Mouse (Mus musculus) mouse embryonic stem cell (cell line): ENCODE data around the gene Cfl2.
"Not testable (repeated sequence)": the region's sequence is repeated elsewhere in the genome, so short reads cannot be mapped to it uniquely, and the experiment has no call there.

Experiments used
- in situ Hi-C, 2 experiments: fragments of 300-500 bp; cut with MboI; formaldehyde crosslinking; loops; 1 replicate in 1 of 2; 3 replicates in 1 of 2; pipeline ENCODE4 v1.14.3; 2019 to 2020; ENCODE audit warnings: low sequenced_read_pairs in 2 of 2, low pct_unique_long_range_greater_than_20kb in 1 of 2, mixed read lengths in 1 of 2; ENCODE audit not compliant: unreplicated experiment in 1 of 2

The Cfl2 gene

DNA sequence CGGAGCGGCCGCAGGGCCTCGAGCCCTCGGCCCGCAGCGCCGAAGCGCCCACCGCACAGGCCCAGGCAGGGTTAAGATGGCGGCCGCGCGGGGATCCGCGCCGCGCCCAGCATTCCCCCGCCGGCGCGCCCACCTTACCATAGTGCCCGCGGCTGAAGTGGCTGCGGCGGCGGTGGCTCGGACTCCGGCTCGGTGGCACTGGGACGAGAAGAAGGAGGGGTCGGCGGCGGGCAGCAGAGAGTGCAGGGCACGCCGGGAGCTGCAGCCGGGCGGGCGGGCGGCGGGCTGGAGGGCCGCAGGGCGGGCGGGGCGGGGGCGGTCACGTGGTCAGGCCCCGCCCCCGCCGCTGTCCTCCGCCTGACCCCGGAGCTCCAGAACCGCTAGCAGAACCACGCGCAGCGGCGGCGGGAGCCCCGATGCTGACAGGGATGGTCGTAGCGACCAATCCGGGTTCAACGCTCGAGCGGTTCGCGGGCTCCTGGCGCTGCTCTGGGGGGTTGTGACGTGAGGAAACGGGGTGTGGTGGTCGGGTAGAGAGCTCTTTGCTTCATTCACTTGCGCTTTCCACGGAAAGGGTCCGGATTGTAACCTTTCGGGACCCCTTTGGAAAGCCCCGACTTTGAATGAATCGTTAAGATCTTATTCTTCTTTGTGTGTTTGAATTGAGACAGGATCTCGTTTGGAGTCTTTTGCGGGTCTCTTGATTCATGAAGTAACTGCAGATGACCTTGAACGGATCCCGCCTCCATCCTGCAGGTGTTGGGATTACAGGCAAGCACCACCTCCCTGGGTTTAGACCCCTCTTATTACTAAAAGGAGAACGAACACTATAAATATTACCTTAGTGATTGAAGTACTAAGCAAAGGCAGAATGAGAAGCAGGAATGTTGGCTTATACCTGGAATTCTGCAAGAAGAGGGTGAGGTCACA lies at the start of gene Cfl2:
Cfl2 (minus strand) TSS at position 272 of the 930 bp plus-strand sequence.
- in situ Hi-C loops = no loop called here

DNA sequence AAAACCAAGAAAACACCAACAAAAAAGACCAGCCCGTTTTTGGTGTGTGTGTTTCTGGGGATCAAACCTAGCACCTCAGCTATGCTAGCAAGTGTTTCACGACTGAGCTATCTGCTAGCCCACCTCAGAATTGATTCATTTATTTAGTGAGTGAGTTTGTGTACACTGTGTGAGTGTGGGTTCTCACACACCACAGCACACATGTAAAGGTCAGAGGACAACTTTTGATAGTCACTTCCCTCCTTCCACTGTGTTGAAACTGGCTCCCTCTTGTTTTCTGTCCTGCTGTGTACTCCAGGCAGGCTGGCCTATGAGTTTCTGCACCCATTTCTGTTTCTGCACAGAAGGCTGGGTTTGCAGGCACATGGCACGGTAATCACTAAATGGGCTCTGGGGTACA lies 47.7 kb upstream of the Cfl2 start:
- in situ Hi-C loops = no loop called here

DNA sequence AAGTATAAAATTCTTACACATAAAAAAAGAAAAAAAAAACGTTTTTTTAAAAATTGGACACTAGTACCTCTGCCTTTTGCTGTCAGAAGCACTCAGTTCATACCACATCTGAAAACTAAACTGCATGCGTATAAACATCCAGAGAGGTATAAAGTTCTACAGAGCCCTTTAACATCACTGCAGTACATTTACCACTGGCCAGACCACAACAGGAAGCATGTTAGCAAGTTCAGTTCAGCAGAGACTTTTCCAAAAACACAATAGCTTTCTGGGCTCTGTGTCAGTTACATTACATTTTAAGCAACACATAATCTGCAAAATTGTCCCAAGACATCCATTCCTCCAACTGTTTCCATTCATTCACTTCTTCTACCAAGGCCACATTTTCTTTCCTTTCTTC lies 29.9 kb upstream of the Cfl2 start:
- in situ Hi-C loops = not testable (repeated sequence)

DNA sequence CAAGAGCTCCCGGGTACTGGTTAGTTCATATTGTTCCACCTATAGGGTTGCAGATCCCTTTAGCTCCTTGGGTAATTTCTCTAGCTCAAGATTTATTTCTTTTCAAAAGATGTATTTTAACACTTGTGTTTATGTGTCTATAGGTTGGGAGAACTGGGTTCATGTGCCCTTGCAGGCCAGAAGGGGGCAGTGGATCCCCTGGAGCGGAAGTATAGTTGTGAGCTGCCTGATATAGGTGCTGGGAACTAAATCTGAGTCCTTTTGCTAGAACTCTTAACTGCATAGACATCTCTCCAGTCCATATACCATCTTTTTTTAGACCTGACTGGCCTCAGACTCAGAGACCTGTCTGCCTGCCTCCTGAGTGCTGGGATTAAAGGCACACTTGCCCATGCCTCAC lies 27.7 kb upstream of the Cfl2 start:
- in situ Hi-C loops = no loop called here

DNA sequence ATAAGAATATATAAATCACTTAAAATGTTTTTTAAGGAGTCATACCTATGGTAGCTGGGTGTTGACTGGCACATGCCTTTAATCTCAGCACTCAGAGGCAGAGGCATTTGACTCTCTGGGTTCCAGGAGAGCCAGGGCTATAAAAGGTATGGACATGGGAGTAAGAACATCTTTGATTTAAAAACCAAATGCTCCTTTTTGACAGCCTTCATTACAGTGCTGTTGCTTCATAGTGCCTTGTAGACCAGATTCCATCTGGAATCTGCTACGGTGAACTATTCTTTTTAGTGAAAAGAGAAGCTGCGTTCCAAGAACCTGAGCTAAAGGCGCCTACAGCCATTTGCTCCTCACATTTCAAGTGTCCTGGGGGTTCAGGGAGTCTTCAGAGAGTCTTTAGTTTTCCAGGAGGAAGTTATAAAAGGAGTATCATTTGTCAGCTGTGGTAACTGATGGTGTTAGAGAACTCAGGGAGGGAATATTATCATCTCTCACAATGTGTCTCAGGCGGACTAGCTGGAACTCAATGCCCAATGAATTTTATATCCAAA lies 25.0 kb upstream of the Cfl2 start:
- in situ Hi-C loops = loop anchor here in 1 of 2 experiments (10.0 kb wide), 1 partner anchor 53 kb away; no protein-coding TSS in a partner anchor

DNA sequence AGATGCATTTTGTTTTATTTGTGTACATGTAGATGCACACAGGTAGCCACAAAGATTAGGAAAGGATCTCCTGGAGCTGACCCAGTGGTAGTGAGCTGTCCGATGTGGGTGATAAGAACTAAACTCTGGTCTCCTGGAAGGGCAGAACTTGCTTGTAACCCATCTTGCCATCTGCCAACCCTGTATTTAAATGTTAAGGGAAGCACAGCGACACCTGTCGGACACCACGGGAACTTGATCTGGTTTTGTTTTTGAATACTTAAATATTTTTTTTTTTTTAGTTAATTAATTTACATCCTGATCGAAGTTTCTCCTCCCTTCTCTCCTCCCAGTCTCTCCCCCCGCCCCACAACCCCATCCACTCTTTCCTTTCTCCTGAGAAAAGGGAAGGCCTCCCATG lies 17.0 kb upstream of the Cfl2 start:
- in situ Hi-C loops = loop anchor here in 1 of 2 experiments (10.0 kb wide), 1 partner anchor 45 kb away; no protein-coding TSS in a partner anchor

DNA sequence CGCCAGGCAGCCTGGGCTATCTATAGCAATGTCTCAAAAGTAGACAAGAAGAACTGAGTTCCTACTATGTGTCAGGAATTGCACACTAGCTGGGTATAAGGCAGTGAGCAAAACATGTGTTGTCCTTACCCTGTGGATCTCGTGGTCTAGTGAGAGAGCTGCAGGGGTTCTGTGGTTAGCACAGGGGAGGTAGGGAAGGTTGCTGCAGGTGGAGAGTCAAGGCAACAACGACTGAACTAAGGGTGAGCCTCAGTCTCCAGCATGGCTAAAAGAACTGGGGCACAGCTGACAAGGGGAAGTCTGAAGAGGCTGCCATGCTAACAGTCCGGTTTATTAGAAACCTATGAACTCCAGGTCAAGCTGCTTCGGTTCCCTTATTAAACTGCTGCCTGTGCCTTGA lies 16.5 kb upstream of the Cfl2 start:
- in situ Hi-C loops = no loop called here

DNA sequence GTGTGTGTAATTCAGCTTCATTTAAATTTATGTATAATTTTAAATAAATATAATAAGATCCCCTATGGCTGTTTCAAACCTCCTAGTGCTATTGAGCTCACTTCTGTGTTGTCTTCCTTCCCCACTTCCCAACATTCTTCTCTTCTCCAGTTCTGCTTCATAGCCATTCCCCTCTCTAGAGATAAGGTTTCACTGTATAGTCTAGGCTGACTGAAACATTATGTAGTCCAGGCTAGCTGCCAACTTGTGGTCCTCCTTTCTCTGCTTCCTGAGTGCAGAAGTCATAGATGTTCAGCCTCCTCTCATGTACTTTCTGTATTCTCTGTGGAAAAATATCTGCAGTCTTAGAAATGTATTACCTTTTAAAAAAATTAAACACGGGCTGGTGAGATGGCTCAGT lies 15.2 kb upstream of the Cfl2 start:
- in situ Hi-C loops = no loop called here

DNA sequence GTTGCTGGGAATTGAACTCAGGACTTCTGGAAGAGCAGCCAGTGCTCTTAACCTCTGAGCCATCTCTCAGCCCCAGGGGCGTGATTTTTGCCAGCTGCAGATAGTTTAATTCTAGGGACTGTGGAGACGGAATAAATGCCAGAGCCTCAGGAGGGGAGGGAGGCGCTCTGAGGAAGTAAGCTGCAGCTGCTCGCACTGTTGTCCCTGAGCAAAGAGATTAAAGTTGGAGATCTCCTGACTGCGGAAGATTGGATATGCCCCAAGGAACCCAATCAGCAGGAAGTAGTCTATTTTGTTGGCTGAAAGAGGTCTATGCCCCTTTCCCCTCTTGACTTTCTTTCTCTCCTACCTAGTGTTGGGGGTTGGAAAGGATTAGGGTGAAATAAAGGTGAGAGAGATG lies 14.2 kb upstream of the Cfl2 start:
- in situ Hi-C loops = no loop called here

DNA sequence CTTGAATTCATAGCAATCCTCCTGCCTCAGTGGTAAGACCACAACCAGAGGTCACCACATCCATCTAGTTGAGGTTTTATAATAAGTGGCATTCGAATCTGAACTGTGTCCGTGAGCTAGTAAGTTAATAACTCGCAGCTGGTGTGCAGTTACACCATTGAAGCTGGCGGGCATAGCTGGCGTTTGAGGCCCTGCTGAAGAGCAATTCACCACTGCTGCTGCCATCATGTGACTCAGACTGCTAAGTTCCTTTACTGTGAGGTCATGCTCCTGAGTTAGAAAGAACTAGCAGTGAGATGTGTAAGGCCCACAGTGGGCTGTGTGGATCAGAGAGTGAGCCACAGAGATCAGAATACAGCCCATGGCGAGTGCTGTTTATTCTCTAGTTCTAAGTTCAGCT lies 12.0 kb upstream of the Cfl2 start:
- in situ Hi-C loops = no loop called here

DNA sequence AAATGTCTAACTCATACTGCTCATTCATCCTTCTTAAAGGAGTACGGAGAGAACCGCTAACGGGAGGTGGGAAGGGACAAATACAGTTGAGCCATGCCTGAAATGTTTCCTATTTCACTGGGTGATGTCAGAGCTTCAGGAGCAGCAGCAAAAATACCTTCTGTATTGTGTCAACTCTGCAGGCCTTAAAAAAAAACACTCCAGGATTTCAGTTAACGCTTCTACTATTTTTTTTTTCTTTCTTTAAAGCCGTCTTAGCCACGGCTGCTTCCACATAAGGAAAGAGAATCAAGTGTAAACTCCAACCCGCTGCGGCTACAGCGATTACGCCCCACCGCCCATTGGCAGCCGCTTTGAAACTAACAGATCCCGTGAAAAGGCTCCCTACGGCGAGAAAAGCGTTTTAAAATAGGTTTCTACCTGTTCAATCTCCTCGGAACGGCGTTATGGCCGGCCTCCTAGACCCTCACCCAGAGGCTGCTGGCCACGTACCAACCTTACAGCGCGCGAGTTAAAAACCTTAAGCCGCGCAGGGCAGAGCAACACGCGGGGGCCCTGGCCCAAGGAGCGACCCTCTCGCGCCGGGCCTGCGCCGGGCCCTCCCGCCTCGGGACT lies 579 bp downstream of the Cfl2 start:
- in situ Hi-C loops = no loop called here

DNA sequence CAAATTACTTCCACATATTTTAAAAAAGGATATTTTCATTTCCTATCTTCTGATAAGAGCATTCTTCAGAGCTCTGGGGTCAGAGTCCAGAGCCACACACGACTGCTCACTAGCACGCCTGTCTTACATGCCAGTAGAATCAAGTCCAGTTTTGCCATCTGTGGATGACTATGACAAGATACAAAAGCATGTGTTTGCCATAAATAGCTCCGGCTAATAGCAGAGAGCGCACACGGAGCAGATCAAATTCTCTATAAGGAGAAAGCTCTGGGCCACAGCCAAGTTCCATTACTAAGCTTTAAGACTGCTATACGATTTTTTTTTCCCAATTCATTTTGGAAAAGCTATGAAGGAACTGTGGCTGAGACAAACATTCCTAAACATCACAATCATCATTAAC lies 3.1 kb downstream of the Cfl2 start:
- in situ Hi-C loops = no loop called here

DNA sequence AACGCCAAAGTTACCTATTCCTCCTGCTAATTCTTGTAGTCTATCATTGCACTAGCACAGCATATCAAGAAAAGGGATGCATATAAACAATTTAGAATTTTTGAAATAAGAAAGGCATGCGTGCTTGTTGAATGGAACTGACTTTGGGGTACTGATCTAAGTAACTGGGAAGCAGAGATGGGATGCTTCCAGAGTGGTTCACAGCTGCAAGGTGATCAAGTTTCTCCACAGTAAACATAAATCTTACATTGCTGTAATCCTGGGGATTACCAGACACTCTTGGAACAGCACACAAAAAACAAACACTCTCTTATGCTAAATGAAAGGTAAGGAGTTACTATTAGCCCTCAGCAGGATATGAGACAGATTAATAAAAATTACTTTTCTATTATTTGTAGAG lies 12.1 kb downstream of the Cfl2 start:
- in situ Hi-C loops = no loop called here

DNA sequence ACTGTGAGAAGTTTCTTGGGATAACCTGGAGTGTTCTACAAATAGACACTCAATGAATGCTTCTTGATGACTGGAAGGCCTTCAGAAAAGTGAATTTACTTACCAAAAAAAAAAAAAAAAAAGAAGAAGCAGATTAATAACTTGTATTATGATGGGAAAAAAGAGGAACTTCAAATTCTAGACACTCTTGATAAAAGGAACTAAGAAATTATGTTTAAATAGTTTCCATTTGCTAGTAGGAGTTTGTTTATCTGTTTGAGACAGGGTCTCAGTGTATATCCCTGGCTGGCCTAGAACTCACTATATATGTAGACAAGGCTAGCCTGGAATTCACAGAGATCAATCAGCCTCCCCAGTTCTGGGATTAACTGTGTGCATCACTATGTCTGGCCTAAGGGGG lies 18.3 kb downstream of the Cfl2 start:
- in situ Hi-C loops = no loop called here

DNA sequence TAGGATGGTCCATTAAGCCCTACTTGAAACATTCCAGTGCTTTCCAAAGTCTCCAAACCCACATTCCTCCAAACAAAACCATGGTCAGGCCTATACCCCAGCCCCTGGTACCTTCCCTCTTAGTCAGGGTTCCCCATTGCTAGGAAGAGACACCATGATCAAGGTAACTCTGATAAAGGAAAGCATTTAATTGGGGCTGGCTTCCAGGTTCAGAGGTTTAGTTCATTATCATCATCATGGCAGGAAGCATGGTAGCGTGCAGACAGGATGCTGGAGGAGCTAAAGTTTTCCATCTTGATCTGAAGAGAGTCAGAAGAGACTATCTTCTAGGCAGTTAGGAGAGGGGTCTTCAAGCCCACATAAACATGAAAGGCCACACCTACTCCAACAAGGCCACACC lies 21.1 kb downstream of the Cfl2 start:
- in situ Hi-C loops = no loop called here

DNA sequence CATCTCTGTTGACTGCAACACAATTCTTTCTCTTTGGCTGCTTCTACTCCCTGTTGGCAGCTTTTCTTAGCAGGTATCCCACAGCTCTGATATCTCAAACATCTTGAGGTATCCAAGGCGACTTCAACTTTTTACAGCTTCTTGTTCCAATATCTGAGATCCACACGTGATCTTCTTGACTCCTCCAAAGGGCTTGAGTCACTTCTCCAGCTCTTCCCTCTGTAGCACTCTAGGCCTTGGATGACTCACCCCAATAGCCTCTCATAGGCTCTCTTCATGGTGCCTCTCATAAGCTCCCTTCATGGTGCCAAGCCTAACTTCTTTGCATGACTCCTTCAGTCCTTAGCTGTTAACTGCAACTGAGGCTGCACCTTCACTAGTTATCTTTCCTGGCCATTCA lies 22.9 kb downstream of the Cfl2 start:
- in situ Hi-C loops = loop anchor here in 1 of 2 experiments (10.0 kb wide), 1 partner anchor 45 kb away; no protein-coding TSS in a partner anchor

DNA sequence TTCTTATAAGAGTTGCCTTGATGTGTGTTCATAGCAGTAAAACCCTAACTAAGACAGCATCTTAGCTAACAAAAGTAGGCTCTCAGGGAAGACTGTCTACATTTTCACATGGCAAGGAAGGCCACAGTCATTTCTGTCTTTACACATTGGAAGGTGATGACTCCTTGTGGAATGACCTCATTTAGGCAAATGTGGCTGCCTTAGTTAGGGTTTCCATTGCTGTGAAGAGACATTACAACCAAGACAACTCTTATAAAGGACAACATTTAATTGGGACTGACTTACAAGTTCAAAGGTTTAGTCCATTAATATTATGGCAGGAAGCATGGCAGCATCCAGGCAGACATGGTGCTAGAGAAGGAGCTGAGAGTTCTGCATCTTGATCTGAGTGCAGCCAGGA lies 23.7 kb downstream of the Cfl2 start:
- in situ Hi-C loops = loop anchor here in 1 of 2 experiments (10.0 kb wide), 1 partner anchor 46 kb away; no protein-coding TSS in a partner anchor

DNA sequence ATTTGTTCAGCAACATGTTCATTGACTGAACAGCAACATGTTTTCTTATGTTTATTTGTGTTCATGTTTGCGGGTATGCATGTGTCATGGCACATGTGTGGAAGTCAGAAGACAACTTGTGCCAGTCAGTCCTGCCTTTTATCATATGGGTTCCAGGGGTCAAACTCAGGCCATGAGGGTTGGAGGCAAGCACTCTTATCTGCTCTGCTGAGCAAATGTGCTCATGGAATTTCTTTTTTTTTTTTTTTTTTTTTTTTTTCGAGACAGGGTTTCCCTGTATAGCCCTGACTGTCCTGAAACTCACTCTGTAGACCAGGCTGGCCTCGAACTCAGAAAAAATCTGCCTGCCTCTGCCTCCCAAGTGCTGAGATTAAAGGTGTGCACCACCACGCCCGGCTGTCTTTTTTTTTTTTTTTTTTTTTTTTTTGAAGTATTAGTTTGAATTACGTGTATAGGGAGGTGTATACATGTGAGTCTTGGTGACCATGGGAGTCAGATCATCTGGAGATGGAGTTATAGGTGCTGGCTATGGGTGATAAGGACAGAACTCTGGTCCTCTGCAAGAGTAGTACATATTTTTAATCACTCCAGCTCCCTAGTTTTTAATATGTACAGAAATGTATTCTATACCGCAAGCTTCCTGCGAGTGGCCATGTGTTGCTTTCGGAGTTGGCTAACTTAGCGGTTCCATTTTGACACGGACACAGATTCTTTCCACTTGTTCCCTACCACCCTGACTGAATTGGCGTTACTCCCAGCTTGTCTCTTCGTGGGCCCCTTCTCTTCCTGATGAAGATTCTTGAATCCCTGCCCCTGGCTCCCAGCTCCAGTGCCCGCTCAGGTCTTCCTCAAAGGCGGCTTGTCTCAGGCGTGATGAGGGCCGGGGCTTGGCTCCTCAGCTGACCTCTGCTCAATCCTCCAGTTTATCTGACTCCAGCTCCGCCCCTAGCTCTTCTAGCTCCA lies 26.8 kb downstream of the Cfl2 start:
- in situ Hi-C loops = loop anchor here in 1 of 2 experiments (10.0 kb wide), 1 partner anchor 49 kb away; no protein-coding TSS in a partner anchor
